Mouse (Mus musculus) lung, postnatal 36 days (tissue): ENCODE measurements around the gene Igbp1b.

Experiments
- DNase-seq: peaks from one replicate; pipeline ENCODE4 v3.0.0; 2022; ENCODE audit warnings: mixed read lengths

Gene Igbp1b

DNA sequence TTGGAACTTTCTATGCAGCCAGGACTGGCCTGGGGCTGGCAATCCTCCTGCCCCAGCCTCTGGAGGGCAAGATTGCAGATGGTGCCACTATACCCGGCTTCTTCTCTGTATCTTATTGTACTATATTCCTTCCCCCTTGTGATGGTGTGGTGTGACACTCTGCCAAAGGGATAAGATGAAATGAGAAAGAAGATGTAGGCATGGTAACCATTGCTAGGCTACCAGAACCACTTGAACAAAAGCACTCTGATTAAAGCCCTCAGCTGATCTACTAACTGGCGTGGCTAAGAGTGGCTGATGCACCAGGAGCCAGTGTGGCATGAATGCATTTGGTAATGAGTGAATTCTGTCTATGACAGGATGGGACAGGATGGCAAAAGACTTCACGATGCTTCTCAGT, at the start of gene Igbp1b:
Gene Igbp1b (minus strand): TSS at position 29 of the 400 bp plus-strand sequence.
- no peak for DNase-seq

- DNase-seq, result no peak
These were observed 24.6 kb upstream of the Igbp1b start for GRCm38 (mm10) chr6:138682959-138683358.

- DNase-seq, result no peak
These were observed 14.4 kb upstream of the Igbp1b start for GRCm38 (mm10) chr6:138672704-138673141.

- DNase-seq, result no peak
These were observed 7.1 kb upstream of the Igbp1b start for GRCm38 (mm10) chr6:138665416-138665815.

DNA sequence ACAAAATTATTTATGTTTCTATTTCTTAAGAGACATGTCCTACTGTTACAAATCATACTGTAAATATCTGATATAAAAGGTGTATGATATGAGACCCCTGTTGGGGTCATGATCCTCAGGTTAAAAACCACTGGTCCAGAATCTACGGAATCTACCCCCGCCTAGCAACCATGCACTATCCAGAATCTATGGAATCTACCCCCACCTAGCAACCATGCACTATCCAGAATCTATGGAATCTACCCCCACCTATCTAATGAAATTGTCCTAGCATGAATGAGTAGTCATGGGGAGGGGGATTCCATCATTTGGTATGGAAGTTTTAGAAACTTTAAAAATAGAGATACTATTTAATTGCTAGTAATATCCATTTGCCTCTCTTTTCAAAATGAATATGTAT, 12.7 kb downstream of the Igbp1b start:
- no peak for DNase-seq

GRCm38 (mm10) chr6:138639351-138639750, 19.0 kb downstream of the Igbp1b start:
- DNase-seq, result no peak

DNA sequence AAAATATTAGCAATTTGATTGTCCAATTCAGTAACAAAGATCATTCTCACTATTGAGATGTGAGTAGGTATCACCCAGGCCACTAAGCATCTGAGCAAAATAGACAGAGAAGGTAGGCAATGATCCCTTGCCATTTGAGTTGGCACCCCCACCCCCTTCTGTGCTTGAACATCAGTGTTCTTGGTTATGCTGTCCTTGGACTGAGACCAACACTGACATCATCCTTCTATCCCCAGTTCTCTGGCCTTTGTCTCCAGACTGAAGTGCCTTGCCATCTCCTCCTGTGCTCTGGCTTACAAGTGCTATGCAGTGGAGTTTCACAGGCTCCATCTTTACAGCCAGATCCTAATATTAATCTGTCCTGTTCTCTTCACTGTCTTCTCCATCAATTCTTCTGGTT, 37.6 kb downstream of the Igbp1b start:
- no peak for DNase-seq

- no peak for DNase-seq
These were observed 39.9 kb downstream of the Igbp1b start for GRCm38 (mm10) chr6:138618396-138618795.
